Mouse (Mus musculus) thymus, adult 2 months (tissue): ENCODE data around the gene Fanca.

Experiments used
- CTCF ChIP-seq: fragments of 200-500 bp; IDR thresholded peaks from 2 replicates; pipeline ENCODE4 v1.5.1; 2012; ENCODE audit warnings: mild to moderate bottlenecking, control low read depth, low read length, moderate library complexity, borderline replicate concordance; ENCODE audit not compliant: control insufficient read depth, poor library complexity, insufficient read depth; ENCODE audit errors: extremely low read depth
- POLR2A ChIP-seq: fragments of 200-500 bp; IDR thresholded peaks from 2 replicates; pipeline ENCODE4 v1.6.1; 2012; ENCODE audit warnings: mild to moderate bottlenecking, low read length, control low read depth, moderate library complexity; ENCODE audit not compliant: control insufficient read depth, poor library complexity, insufficient read depth; ENCODE audit errors: extremely low read depth

DNA sequence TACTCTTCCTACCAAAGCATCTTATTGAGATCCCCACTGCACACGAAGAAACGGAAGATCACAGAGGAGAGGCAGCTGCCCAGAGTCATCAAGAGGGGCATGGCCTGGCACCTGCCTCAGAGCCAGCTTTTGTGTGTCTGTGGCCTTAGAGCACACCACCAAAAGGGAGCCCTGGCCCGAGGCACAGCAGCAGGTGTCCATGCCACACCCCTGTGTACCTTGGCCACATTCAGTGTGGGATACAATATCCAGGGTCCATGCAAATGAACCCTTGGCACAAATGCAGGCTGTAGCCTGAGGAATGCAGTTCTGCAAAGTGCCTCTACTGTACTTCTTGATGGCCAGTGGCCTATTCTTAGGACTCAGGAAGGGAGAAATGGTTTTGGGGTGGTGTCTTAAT lies 19.1 kb upstream of the Fanca start:
- TF ChIP-seq POLR2A (no peak), CTCF (no peak)
